Mouse (Mus musculus): ENCODE measurements at regions not wholly inside any gene's neighbourhood (a gene's known extent, or its start where the extent isn't known, plus 50 kb on each side); places are given as distances from the start of the nearest gene placed in this dataset.
"Not testable (repeated sequence)": the region's sequence is repeated elsewhere in the genome, so short reads cannot be mapped to it uniquely, and the experiment has no call there.

DNA sequence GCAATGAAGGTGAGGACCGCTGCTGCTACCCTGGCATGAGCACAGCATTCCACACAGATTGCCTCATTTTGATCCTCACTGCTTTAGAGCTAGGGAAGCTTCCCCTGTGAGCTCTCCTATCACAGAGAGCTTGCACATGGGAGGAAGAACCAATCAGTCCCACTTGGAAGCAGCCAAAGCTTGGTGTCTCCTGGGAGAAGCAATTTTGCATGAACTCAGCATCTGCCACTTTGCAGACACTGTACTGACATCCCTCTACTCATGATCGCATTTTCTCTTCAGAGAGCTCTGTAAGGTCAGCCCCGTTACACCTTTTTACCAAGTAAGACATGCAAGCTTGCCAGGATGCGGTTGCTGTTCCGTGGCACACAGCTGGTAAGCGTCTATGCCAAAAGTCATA lies 455.9 kb upstream of the Sall1 start:
- Histone ChIP-seq H3K27ac (replicated peaks; ENCODE audit: low read depth, low read length) (no peak overlapping the region), H3K36me3 (ENCODE audit: control insufficient read depth, insufficient read depth, low read length) (no peaks in the 10 kb centered on the region), H3K4me3 (replicated peaks; ENCODE audit: low read depth, low read length) (no peak overlapping the region), H3K4me2 (ENCODE audit: low read length) (no peak overlapping the region), H3K9me3 (ENCODE audit: control insufficient read depth, low read length) (no peaks in the 10 kb centered on the region), H3K4me1 (ENCODE audit: control insufficient read depth, insufficient read depth, low read length) (no peaks in the 10 kb centered on the region), H3K27me3 (ENCODE audit: control insufficient read depth, insufficient read depth, low read length) (no peaks in the 10 kb centered on the region), H3K9ac (replicated peaks; ENCODE audit: low read length) (no peak overlapping the region)
- no peak for ATAC-seq (ENCODE audit: low FRiP score, low TSS enrichment)
- DNase-seq, result no peak
- WGBS, result 87% methylated on average over 6 of the region's 6 CpGs

GRCm38 (mm10) chr8:89498088-89498695 lies 454.2 kb upstream of the Sall1 start:
- Histone ChIP-seq H3K36me3 (ENCODE audit: control insufficient read depth, insufficient read depth, low read length) (no peaks in the 10 kb centered on the region), H3K4me3 (replicated peaks; ENCODE audit: low read depth, low read length) (no peak overlapping the region), H3K27me3 (ENCODE audit: control insufficient read depth, insufficient read depth, low read length) (no peaks in the 10 kb centered on the region), H3K9me3 (ENCODE audit: control insufficient read depth, low read length) (no peaks in the 10 kb centered on the region), H3K4me2 (ENCODE audit: low read length) (no peak overlapping the region), H3K9ac (replicated peaks; ENCODE audit: low read length) (no peak overlapping the region), H3K27ac (replicated peaks; ENCODE audit: low read depth, low read length) (no peak overlapping the region), H3K4me1 (ENCODE audit: control insufficient read depth, insufficient read depth, low read length) (no peaks in the 10 kb centered on the region)
- 66% methylated on average over 6 of the region's 6 CpGs for WGBS
- no peak for ATAC-seq (ENCODE audit: low FRiP score, low TSS enrichment)
- no peak for DNase-seq

GRCm38 (mm10) chr8:89492336-89492735 lies 448.4 kb upstream of the Sall1 start:
- no peak overlapping the region for H3K4me2 ChIP-seq (ENCODE audit: low read length)
- no peak for ATAC-seq (ENCODE audit: low FRiP score, low TSS enrichment)
- no peak overlapping the region for H3K4me3 ChIP-seq (replicated peaks; ENCODE audit: low read depth, low read length)
- H3K27ac ChIP-seq (replicated peaks; ENCODE audit: low read depth, low read length), result no peak overlapping the region
- DNase-seq, result no peak
- H3K36me3 ChIP-seq (ENCODE audit: control insufficient read depth, insufficient read depth, low read length), result no peaks in the 10 kb centered on the region
- H3K27me3 ChIP-seq (ENCODE audit: control insufficient read depth, insufficient read depth, low read length), result no peaks in the 10 kb centered on the region
- H3K4me1 ChIP-seq (ENCODE audit: control insufficient read depth, insufficient read depth, low read length), result no peaks in the 10 kb centered on the region
- no peaks in the 10 kb centered on the region for H3K9me3 ChIP-seq (ENCODE audit: control insufficient read depth, low read length)
- H3K9ac ChIP-seq (replicated peaks; ENCODE audit: low read length), result no peak overlapping the region

DNA sequence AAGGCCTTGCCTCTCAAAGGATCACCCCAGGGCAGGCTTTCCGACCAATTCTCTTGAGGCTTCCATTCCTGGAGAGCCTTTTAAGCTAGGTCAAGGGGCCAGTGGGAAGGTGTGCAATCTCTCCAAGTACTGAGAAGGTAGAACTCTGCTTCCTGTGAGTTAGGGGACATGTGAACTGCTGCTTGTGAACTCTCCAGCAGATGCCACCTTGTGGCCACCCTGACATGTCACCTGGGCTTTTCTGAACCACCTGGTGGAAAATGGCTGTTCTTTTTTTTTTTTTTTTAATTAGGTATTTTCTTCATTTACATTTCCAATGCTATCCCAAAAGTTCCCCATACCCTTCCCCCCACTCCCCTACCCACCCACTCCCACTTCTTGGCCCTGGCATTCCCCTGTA lies 438.5 kb upstream of the Sall1 start:
- 28% methylated on average over 1 of the region's 1 CpGs for WGBS
- H3K9me3 ChIP-seq (ENCODE audit: control insufficient read depth, low read length); H3K27me3 ChIP-seq (ENCODE audit: control insufficient read depth, insufficient read depth, low read length); H3K36me3 ChIP-seq (ENCODE audit: control insufficient read depth, insufficient read depth, low read length); H3K4me2 ChIP-seq (ENCODE audit: low read length); H3K4me1 ChIP-seq (ENCODE audit: control insufficient read depth, insufficient read depth, low read length); H3K9ac ChIP-seq (replicated peaks; ENCODE audit: low read length); ATAC-seq (ENCODE audit: low FRiP score, low TSS enrichment); DNase-seq; H3K4me3 ChIP-seq (replicated peaks; ENCODE audit: low read depth, low read length); H3K27ac ChIP-seq (replicated peaks; ENCODE audit: low read depth, low read length): not testable (repeated sequence)

DNA sequence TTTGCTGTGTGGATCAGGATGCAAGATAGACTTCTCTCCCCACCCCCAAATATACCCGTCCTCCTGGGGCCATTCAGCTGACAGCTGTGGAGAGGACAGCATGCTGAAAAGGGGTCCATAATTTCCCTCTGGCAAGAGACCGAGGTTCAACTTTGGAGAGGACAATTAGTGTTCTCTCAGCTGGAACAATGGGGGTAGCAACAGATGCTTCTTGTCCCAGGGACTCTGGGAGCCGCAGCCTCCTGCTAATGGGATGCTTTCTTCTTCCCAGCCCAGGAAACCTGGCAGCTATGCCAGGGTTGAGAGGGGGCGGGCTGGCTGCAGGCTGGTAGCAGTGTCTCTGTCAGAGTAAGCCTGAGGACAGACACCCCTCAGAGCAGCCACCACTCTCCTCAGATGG lies 433.0 kb upstream of the Sall1 start:
- H3K36me3 ChIP-seq (ENCODE audit: control insufficient read depth, insufficient read depth, low read length), result no peaks in the 10 kb centered on the region
- 0 out of 2 replicates have a peak, but pooled peaks cover 4% of the 10 kb centered on the region for H3K4me1 ChIP-seq (ENCODE audit: control insufficient read depth, insufficient read depth, low read length)
- DNase-seq (peak; percentile 23), ATAC-seq (ENCODE audit: low FRiP score, low TSS enrichment) (no peak)
- no peak overlapping the region for H3K27ac ChIP-seq (replicated peaks; ENCODE audit: low read depth, low read length)
- WGBS, result 37% methylated on average over 4 of the region's 4 CpGs
- H3K27me3 ChIP-seq (ENCODE audit: control insufficient read depth, insufficient read depth, low read length), result no peaks in the 10 kb centered on the region
- H3K9ac ChIP-seq (replicated peaks; ENCODE audit: low read length), result no peak overlapping the region
- H3K9me3 ChIP-seq (ENCODE audit: control insufficient read depth, low read length), result no peaks in the 10 kb centered on the region
- H3K4me2 ChIP-seq (ENCODE audit: low read length), result no peak overlapping the region
- H3K4me3 ChIP-seq (replicated peaks; ENCODE audit: low read depth, low read length), result no peak overlapping the region

DNA sequence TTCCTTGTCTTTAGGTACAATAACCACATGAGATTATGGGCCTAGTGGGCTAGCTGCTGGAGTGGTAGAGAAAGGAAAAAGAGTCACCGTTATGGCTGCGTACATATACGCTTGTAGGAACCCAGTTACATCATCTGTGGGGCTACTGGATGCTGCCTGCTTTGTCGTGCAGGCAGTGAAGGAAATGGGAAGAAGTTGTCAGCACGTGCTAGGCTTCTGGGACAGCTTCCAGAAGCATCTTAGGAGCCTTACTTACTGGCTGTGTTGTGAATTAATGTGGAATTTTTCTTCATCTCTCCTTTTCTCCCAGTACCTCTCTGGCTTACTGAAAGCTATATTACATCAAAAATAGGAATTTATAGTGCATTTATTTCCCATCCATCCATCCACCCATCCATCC lies 427.2 kb upstream of the Sall1 start:
- Histone ChIP-seq H3K4me1 (ENCODE audit: control insufficient read depth, insufficient read depth, low read length) (no peaks in the 10 kb centered on the region), H3K4me3 (replicated peaks; ENCODE audit: low read depth, low read length) (no peak overlapping the region), H3K27me3 (ENCODE audit: control insufficient read depth, insufficient read depth, low read length) (no peaks in the 10 kb centered on the region), H3K9me3 (ENCODE audit: control insufficient read depth, low read length) (no peaks in the 10 kb centered on the region), H3K36me3 (ENCODE audit: control insufficient read depth, insufficient read depth, low read length) (no peaks in the 10 kb centered on the region), H3K4me2 (ENCODE audit: low read length) (no peak overlapping the region), H3K27ac (replicated peaks; ENCODE audit: low read depth, low read length) (no peak overlapping the region), H3K9ac (replicated peaks; ENCODE audit: low read length) (no peak overlapping the region)
- ATAC-seq (ENCODE audit: low FRiP score, low TSS enrichment) (no peak), DNase-seq (no peak)
- WGBS, result 92% methylated on average over 5 of the region's 5 CpGs

DNA sequence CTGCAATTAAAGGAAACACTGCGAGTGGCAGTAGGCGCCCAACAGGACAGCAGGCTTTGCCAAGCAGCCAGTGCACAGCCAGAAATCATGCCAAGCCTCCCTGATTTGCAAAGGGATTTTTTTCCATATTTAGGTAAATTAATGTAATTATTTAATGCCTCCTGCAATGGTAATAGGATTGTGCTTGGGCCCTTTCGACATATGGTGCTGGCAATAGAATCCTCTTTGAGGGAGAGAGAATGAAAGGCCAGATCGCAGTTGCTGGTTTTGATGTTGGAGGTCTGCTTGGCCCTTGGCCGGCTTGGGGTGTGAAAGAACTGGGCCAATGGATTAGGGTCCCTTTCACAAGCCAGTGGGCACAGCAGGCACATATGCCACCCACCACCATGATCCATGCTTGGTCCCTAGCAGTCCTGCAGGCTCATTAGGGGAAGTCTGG lies 424.8 kb upstream of the Sall1 start:
- ATAC-seq (ENCODE audit: low FRiP score, low TSS enrichment), result no peak
- H3K27ac ChIP-seq (replicated peaks; ENCODE audit: low read depth, low read length), result no peak overlapping the region
- H3K4me2 ChIP-seq (ENCODE audit: low read length), result no peak overlapping the region
- DNase-seq, result no peak
- no peaks in the 10 kb centered on the region for H3K27me3 ChIP-seq (ENCODE audit: control insufficient read depth, insufficient read depth, low read length)
- no peak overlapping the region for H3K9ac ChIP-seq (replicated peaks; ENCODE audit: low read length)
- WGBS, result 87% methylated on average over 5 of the region's 5 CpGs
- H3K4me3 ChIP-seq (replicated peaks; ENCODE audit: low read depth, low read length), result no peak overlapping the region
- H3K4me1 ChIP-seq (ENCODE audit: control insufficient read depth, insufficient read depth, low read length), result no peaks in the 10 kb centered on the region
- H3K36me3 ChIP-seq (ENCODE audit: control insufficient read depth, insufficient read depth, low read length), result no peaks in the 10 kb centered on the region
- no peaks in the 10 kb centered on the region for H3K9me3 ChIP-seq (ENCODE audit: control insufficient read depth, low read length)

DNA sequence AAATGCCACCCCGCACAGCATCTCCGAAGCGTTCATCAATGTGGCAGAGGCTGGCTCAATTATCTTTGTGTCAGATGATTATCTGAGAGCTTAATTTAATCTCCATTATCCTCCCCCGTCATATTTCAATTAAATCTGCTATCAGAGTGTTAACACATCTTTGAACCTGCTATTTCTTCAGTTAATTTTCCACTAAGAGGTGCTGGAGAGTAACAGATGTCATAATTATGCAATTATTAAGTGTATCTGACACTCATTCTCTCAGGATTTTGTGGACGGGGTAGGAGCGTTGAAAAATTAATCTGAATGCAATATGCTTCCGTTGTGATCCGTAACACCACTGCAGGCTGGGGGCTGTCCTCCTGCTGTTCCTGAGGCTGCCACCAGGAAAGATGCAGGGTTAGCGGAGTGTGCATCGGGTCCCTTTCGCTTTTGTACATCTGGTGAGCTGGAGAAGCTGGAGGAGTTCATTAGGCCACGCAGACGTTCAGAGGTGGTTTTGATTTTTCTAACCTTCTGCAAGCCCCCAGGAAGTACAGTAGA lies 421.3 kb upstream of the Sall1 start:
- ATAC-seq (ENCODE audit: low FRiP score, low TSS enrichment) (no peak), DNase-seq (peak; percentile 42)
- Histone ChIP-seq H3K36me3 (ENCODE audit: control insufficient read depth, insufficient read depth, low read length) (no peaks in the 10 kb centered on the region), H3K27ac (replicated peaks; ENCODE audit: low read depth, low read length) (no peak overlapping the region), H3K4me2 (ENCODE audit: low read length) (no peak overlapping the region), H3K4me1 (ENCODE audit: control insufficient read depth, insufficient read depth, low read length) (no peaks in the 10 kb centered on the region), H3K9me3 (ENCODE audit: control insufficient read depth, low read length) (no peaks in the 10 kb centered on the region), H3K27me3 (ENCODE audit: control insufficient read depth, insufficient read depth, low read length) (no peaks in the 10 kb centered on the region), H3K4me3 (replicated peaks; ENCODE audit: low read depth, low read length) (no peak overlapping the region), H3K9ac (replicated peaks; ENCODE audit: low read length) (no peak overlapping the region)
- WGBS, result 50% methylated on average over 13 of the region's 13 CpGs

- DNase-seq (no peak), ATAC-seq (ENCODE audit: low FRiP score, low TSS enrichment) (no peak)
- Histone ChIP-seq H3K27ac (replicated peaks; ENCODE audit: low read depth, low read length) (no peak overlapping the region), H3K27me3 (ENCODE audit: control insufficient read depth, insufficient read depth, low read length) (no peaks in the 10 kb centered on the region), H3K9me3 (ENCODE audit: control insufficient read depth, low read length) (no peaks in the 10 kb centered on the region; the same call in 1 of the 2 replicates), H3K4me1 (ENCODE audit: control insufficient read depth, insufficient read depth, low read length) (no peaks in the 10 kb centered on the region), H3K4me2 (ENCODE audit: low read length) (no peak overlapping the region), H3K36me3 (ENCODE audit: control insufficient read depth, insufficient read depth, low read length) (no peaks in the 10 kb centered on the region), H3K9ac (replicated peaks; ENCODE audit: low read length) (no peak overlapping the region), H3K4me3 (replicated peaks; ENCODE audit: low read depth, low read length) (no peak overlapping the region)
- 54% methylated on average over 4 of the region's 4 CpGs for WGBS
These were observed 412.6 kb upstream of the Sall1 start for GRCm38 (mm10) chr8:89456517-89456916.

Measured in midbrain, embryonic 14.5 days (tissue).